Mouse (Mus musculus): ENCODE measurements around the gene Cep19. TPM values are rescaled to one million over a fixed set of nuclear protein-coding genes. Genes with fewer than 3 reads are reported as not detected.
A peak's percentile ranks its signal among the peaks of the same experiment; 100 is the strongest.
"Not testable (repeated sequence)": the region's sequence is repeated elsewhere in the genome, so short reads cannot be mapped to it uniquely, and the experiment has no call there.

Cep19 gene
- polyA plus RNA-seq (2016; fragmentation: Nextera tagmentation; extraction: Ambion mirVana): 36.6 and 39.5 TPM in 2 replicates

GRCm38 (mm10) chr16:32099638-32100150 lies at the start of gene Cep19, which contains the start of gene Pigx:
Cep19 (plus strand) TSS chr16:32099800.
Pigx (minus strand) TSS chr16:32099740.
- WGBS: under 1% methylated on average over 34 of the region's 34 CpGs
- Histone ChIP-seq H3K4me3 (peak within 1 kb of the TSS; percentile 92), H3K36me3 (peaks cover 43% of the 10 kb centered on the region), H3K27ac (peak within 1 kb of the TSS; percentile 96), H3K27me3 (ENCODE audit: low read depth, poor library complexity, severe bottlenecking) (no peaks in the 10 kb centered on the region), H3K4me1 (peaks cover 15% of the 10 kb centered on the region), H3K9me3 (replicated peaks) (no peaks in the 10 kb centered on the region)
- peak; percentile 94 for DNase-seq (ENCODE audit: low spot score)

- no peak for DNase-seq (ENCODE audit: low spot score)
- 89% methylated on average over 5 of the region's 5 CpGs for WGBS
Observed at GRCm38 (mm10) chr16:32058817-32059216, 40.8 kb upstream of the Cep19 start.

GRCm38 (mm10) chr16:32059840-32060523 lies 39.6 kb upstream of the Cep19 start:
- Histone ChIP-seq H3K9me3 (replicated peaks) (no peaks in the 10 kb centered on the region), H3K27me3 (ENCODE audit: low read depth, poor library complexity, severe bottlenecking) (no peaks in the 10 kb centered on the region), H3K4me3 (no peak overlapping the region), H3K36me3 (peaks cover 4% of the 10 kb centered on the region), H3K4me1 (no peaks in the 10 kb centered on the region), H3K27ac (no peak overlapping the region)
- no peak for DNase-seq (ENCODE audit: low spot score)
- WGBS: 90% methylated on average over 6 of the region's 6 CpGs

More at GRCm38 (mm10) chr16:32058817-32059216, 40.8 kb upstream of the Cep19 start:
- Histone ChIP-seq H3K4me1 (no peaks in the 10 kb centered on the region), H3K9me3 (replicated peaks) (no peaks in the 10 kb centered on the region), H3K27ac (no peak overlapping the region), H3K36me3 (peaks cover 4% of the 10 kb centered on the region), H3K4me3 (no peak overlapping the region), H3K27me3 (ENCODE audit: low read depth, poor library complexity, severe bottlenecking) (no peaks in the 10 kb centered on the region)

- DNase-seq (ENCODE audit: low spot score): no peak
- WGBS: 89% methylated on average over 2 of the region's 2 CpGs
- H3K36me3 ChIP-seq: no peaks in the 10 kb centered on the region
- no peak overlapping the region for H3K27ac ChIP-seq
- H3K9me3 ChIP-seq (replicated peaks): no peaks in the 10 kb centered on the region
- H3K4me1 ChIP-seq: 0 out of 2 replicates have a peak, but pooled peaks cover 7% of the 10 kb centered on the region
- no peak overlapping the region for H3K4me3 ChIP-seq
- H3K27me3 ChIP-seq (ENCODE audit: low read depth, poor library complexity, severe bottlenecking): no peaks in the 10 kb centered on the region
Observed at GRCm38 (mm10) chr16:32062226-32062625, 37.4 kb upstream of the Cep19 start.

- Histone ChIP-seq H3K9me3 (replicated peaks) (no peaks in the 10 kb centered on the region), H3K36me3 (no peaks in the 10 kb centered on the region), H3K4me3 (no peak overlapping the region), H3K27me3 (ENCODE audit: low read depth, poor library complexity, severe bottlenecking) (no peaks in the 10 kb centered on the region), H3K27ac (no peak overlapping the region), H3K4me1 (0 out of 2 replicates have a peak, but pooled peaks cover 7% of the 10 kb centered on the region)
- no peak for DNase-seq (ENCODE audit: low spot score)
- WGBS: 82% methylated on average over 7 of the region's 7 CpGs
Observed at GRCm38 (mm10) chr16:32063900-32064299, 35.7 kb upstream of the Cep19 start.

- Histone ChIP-seq H3K27me3 (ENCODE audit: low read depth, poor library complexity, severe bottlenecking) (no peaks in the 10 kb centered on the region), H3K4me3 (no peak overlapping the region), H3K9me3 (replicated peaks) (no peaks in the 10 kb centered on the region), H3K4me1 (0 out of 2 replicates have a peak, but pooled peaks cover 7% of the 10 kb centered on the region), H3K27ac (no peak overlapping the region), H3K36me3 (0 out of 2 replicates have a peak, but pooled peaks cover under 1% of the 10 kb centered on the region)
- no peak for DNase-seq (ENCODE audit: low spot score)
- 88% methylated on average over 1 of the region's 1 CpGs for WGBS
Observed at GRCm38 (mm10) chr16:32066899-32067298, 32.7 kb upstream of the Cep19 start.

GRCm38 (mm10) chr16:32068389-32069300 lies 31.0 kb upstream of the Cep19 start:
- Histone ChIP-seq H3K9me3 (replicated peaks) (no peaks in the 10 kb centered on the region), H3K27me3 (ENCODE audit: low read depth, poor library complexity, severe bottlenecking) (no peaks in the 10 kb centered on the region), H3K27ac (no peak overlapping the region), H3K4me1 (0 out of 2 replicates have a peak, but pooled peaks cover 7% of the 10 kb centered on the region), H3K4me3 (no peak overlapping the region), H3K36me3 (peaks cover 7% of the 10 kb centered on the region; the same call in 1 of the 2 replicates)
- 90% methylated on average over 12 of the region's 12 CpGs for WGBS
- no peak for DNase-seq (ENCODE audit: low spot score)

- H3K9me3 ChIP-seq (replicated peaks); H3K27me3 ChIP-seq (ENCODE audit: low read depth, poor library complexity, severe bottlenecking); H3K4me3 ChIP-seq; H3K36me3 ChIP-seq; DNase-seq (ENCODE audit: low spot score); H3K4me1 ChIP-seq; H3K27ac ChIP-seq: not testable (repeated sequence)
- 88% methylated on average over 4 of the region's 4 CpGs for WGBS
Observed at GRCm38 (mm10) chr16:32070070-32070469, 29.5 kb upstream of the Cep19 start.

- Histone ChIP-seq H3K27ac (no peak overlapping the region), H3K4me1 (peaks cover 19% of the 10 kb centered on the region), H3K36me3 (peaks cover 16% of the 10 kb centered on the region), H3K9me3 (replicated peaks) (no peaks in the 10 kb centered on the region), H3K4me3 (no peak overlapping the region), H3K27me3 (ENCODE audit: low read depth, poor library complexity, severe bottlenecking) (no peaks in the 10 kb centered on the region)
- 57% methylated on average over 1 of the region's 1 CpGs for WGBS
- no peak for DNase-seq (ENCODE audit: low spot score)
Observed at GRCm38 (mm10) chr16:32075762-32076161, 23.8 kb upstream of the Cep19 start.

GRCm38 (mm10) chr16:32076406-32076805 lies 23.2 kb upstream of the Cep19 start:
- no peak for DNase-seq (ENCODE audit: low spot score)
- Histone ChIP-seq H3K4me1 (peaks cover 19% of the 10 kb centered on the region), H3K27me3 (ENCODE audit: low read depth, poor library complexity, severe bottlenecking) (no peaks in the 10 kb centered on the region), H3K9me3 (replicated peaks) (no peaks in the 10 kb centered on the region), H3K27ac (no peak overlapping the region), H3K4me3 (no peak overlapping the region), H3K36me3 (peaks cover 16% of the 10 kb centered on the region)
- WGBS: 96% methylated on average over 3 of the region's 3 CpGs

- H3K9me3 ChIP-seq (replicated peaks): no peaks in the 10 kb centered on the region
- H3K4me3 ChIP-seq: peak overlapping the region; percentile 96
- peak overlapping the region; percentile 99 for H3K27ac ChIP-seq
- no peaks in the 10 kb centered on the region for H3K27me3 ChIP-seq (ENCODE audit: low read depth, poor library complexity, severe bottlenecking)
- no peak for DNase-seq (ENCODE audit: low spot score)
- peaks cover 23% of the 10 kb centered on the region for H3K36me3 ChIP-seq
- 19% methylated on average over 13 of the region's 13 CpGs for WGBS
- peaks cover 19% of the 10 kb centered on the region for H3K4me1 ChIP-seq
Observed at GRCm38 (mm10) chr16:32077648-32078407, 21.8 kb upstream of the Cep19 start.

- Histone ChIP-seq H3K27me3 (ENCODE audit: low read depth, poor library complexity, severe bottlenecking) (no peaks in the 10 kb centered on the region), H3K9me3 (replicated peaks) (no peaks in the 10 kb centered on the region), H3K4me1 (peaks cover 19% of the 10 kb centered on the region), H3K4me3 (peak overlapping the region; percentile 96), H3K36me3 (peaks cover 23% of the 10 kb centered on the region), H3K27ac (peak overlapping the region; percentile 99)
- peak; percentile 82 for DNase-seq (ENCODE audit: low spot score)
- WGBS: under 1% methylated on average over 30 of the region's 30 CpGs
Observed at GRCm38 (mm10) chr16:32078408-32078990, 21.1 kb upstream of the Cep19 start.

Data from limb, embryonic 10.5 days (tissue).